Mouse (Mus musculus) layer of hippocampus, postnatal 10 days (tissue): Measurements from ENCODE around the gene Clasrp. TPM values are rescaled to one million over a fixed set of nuclear protein-coding genes. Genes with fewer than 3 reads are reported as not detected.
A peak's percentile ranks its signal among the peaks of the same experiment; 100 is the strongest.

Experiments
- DNase-seq, 2 experiments: peaks; one replicate each; pipeline ENCODE4 v3.0.0; 2021; ENCODE audit warnings: low spot score in 2 of 2
- long read RNA-seq: library from polyadenylated mRNA; stranded (forward); transcript quantifications from one replicate; pipeline ENCODE4 v2.0.0, GENCODE M21; 2023
- total RNA-seq, 2 experiments: library from RNA; stranded (reverse); gene quantifications; 2 replicates each; pipeline ENCODE4 v1.2.3; 2021

Gene Clasrp
- 10 to 100 TPM; 86.8 to 98.8 TPM for total RNA-seq
- long read RNA-seq, partial matches to known transcripts, result 9 of 42 reads
- long read RNA-seq, other reads (novel, unspliced or antisense), result 26 of 42 reads

DNA sequence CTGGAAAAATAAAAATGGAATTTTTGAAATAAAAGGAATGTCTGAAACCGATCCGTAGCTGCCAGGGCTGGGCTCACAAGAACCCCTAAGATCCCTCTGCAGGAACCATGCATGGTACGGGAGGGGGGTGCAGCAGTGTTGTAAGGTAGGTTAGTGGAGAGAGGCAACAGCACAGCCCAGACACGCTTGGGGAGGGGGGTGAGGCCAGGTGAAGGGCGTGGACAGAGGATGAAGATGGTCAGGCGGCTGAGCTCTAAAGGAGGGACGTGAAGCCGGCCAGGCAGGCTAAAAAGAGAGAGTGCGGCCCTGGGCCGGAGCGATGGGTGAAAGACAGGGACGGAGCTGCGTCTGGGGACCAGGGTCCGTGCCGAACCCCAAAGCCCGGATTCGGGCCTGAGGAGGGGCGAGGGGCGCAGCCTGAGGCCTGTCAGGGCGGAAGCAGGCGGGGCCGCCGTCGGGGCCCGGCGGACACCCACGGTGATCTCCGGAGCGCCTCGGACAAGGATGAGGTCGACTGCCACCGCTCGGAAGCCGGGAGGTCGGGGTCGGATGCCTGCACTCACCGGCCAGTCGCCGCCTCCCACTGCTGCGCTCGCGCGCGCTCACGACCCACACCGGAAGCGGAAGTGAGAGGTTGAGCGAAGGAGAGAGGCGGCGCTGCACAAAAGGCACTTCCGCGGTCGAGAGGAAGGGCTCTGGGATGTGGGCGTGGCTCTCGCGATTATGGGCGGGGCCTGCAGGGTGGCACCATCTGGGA, at the start of gene Clasrp:
Gene Clasrp, minus strand, starts transcription at position 638 of the 757 bp plus-strand sequence.
- DNase-seq, result peak; percentile 96

DNA sequence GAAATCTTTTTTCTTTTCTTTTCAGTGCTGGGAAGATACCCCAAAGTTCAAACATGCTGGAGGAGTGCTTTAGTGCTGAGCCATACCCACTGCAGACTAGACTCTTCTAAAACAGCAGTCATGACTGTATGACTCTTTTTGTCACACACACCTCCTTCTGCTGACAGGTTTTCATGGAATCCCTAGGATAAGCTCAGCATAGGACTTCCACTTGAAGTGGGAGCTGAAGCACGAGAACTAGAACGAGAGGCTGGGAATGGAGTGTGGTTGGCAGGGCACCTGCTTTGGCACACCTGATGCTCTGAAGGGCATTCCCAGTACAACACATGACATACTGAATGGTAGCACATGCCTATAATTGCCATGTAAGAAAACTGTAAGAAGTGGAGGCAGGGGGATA, 48.3 kb upstream of the Clasrp start:
- DNase-seq, result no peak

DNA sequence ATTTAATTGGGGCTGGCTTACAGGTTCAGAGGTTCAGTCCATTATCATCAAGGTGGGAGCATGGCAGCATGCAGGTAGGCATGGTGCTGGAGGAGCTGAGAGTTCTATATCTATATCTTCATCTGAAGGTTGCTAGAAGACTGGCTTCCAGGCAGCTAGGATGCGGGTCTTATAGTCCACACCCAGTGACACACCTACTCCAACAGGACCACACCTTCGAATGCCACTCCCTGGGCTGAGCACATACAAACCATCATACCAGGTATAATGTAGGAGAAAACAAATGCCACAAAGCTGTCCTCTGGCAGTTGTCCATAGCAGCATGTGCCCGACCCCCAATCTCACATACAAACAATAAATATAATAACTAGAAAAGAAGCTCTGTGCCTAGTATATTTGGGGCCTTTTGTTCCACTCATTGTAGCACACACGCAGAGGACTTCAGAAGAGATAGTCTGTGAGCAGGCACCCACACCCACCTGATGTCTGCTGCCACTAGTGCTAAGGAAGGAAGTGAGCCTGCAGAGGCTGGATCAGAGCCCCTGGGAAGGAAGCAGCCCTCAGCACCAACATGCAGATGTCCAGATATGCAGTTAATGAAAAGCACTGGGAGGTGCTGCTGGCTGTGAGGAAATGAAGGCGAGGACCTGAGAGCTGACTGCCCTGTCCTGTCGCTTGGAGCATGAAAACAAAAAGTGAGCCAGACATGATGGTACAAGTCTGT, 46.9 kb upstream of the Clasrp start:
- no peak for DNase-seq

DNA sequence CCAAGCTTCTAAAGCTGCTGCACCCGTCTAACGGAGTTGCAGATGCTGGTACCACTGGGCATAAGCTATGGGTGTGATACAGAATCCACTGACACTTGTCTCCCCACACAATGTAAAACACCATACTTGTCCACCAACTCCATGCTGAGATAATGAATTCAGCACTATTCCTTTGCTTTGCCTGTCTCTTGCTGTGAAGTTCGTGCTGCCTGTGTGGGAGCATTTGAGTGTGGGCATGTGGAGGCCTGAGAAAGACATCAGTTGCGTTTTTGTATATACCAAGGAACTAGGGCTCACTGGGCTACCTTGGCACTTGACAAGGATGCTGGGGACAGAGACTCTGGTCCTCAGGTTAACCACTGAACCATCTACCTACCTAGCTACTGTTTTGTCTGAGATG, 36.9 kb upstream of the Clasrp start:
- no peak for DNase-seq

DNA sequence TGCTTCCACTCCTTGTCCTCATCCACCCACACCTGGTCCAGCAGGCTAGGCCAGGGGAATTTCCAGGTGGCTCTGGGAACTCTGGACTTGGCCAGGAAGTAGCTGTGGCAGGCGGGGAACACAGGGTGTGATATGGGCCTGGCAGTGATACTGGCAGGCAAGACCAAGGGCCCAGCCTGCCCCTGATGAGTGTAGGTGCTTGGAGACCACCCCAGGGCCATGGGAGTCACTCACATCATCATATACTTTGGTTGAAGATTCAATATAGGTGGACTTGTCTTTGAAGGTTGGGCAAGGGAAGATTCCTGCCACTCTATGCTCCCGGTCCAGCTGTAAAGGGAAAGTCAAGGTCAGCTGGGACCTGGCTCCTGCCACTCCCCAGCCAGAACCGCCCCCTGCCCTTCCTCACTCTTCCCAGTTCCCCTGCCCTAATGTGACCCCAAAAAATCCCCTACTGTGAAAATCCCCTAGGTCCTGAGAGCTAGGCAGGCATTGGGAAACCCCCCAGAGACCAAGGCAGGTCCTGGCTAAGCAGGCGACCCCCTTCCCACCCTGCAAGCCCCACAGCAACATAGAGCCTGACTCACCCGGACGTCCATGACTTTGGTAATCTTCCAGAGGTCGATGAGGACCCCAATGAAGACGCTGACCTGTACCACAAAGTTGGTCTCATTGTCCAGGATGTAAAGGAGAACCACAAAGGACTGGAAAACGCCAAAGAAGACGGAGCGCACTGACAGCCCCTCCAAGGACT, 31.0 kb upstream of the Clasrp start:
- DNase-seq, result no peak

DNA sequence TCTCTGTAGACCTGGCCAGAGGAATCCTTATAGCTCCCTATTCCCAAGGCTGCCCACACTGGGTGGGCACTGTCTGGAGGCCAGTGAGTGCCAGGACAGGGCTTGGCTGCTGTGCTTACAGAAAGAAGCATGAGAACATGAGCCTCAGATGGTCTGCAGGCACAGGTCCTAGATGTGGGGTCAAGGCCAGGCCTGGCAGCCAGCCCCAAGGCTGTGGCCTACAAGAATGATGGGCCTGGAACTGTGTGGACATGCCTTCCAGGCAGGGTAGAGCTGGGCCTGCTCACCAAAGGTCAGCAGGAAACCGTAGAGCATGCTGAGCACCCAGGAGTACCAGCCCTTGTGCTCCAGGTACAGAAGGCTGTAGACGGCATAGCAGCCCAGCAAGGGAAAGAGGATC, 30.3 kb upstream of the Clasrp start:
- DNase-seq, result no peak

DNA sequence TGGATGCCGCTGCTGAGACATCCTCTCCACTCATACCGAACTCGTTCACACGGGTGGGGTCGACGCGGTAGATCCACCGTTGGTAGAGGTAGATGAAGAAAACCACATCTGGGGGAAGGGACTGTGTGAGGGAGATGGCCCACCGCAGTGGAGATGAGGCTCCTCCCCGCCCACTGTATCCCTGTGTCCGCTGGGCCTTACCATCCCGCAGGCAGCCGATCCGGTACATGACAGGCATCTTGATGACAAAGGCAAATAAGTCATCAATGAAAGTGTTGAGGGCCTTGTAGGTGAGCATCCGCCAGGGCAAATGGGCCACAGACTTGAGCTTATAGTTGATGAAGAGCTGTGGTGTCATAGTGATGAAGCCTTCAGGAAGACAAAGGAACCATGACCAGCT, 29.6 kb upstream of the Clasrp start:
- no peak for DNase-seq

DNA sequence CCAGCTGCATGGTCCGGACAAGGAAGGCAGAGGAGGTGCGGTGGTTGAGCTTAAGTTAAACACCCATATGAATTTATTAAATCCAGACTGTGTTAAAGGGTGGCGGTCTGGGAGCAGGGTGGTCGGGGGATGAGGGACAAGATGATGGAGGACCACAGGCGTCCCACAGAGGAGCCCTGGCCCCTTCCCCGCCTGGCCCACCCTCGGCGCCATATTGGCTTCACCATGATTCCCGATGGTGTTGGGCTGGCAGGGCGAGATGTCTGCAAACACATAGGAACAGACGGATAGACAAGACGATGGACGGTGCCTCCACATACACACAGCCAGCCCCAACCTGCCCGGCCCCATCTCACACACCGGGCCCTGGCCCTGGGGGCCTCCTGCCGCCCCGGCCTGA, 28.9 kb upstream of the Clasrp start:
- no peak for DNase-seq

DNA sequence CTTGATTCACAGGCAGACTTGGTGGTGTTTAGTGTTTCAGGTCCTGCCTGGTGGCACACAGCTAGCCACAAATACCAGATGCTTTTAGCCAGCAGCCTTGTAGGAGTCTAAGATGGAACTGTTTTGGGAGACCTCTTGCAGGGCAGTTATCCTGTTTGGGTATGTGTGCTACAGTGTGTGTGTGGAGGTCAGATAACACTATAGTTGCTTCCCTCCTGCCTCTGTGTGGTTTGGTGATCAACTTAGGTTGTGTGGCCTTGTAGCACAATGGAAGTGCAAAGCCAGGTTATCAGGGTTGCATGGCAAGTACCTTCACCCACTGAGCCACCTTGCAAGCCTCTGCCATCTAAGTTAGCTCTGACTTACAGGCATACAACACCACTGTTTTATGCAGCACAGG, 28.4 kb upstream of the Clasrp start:
- no peak for DNase-seq

DNA sequence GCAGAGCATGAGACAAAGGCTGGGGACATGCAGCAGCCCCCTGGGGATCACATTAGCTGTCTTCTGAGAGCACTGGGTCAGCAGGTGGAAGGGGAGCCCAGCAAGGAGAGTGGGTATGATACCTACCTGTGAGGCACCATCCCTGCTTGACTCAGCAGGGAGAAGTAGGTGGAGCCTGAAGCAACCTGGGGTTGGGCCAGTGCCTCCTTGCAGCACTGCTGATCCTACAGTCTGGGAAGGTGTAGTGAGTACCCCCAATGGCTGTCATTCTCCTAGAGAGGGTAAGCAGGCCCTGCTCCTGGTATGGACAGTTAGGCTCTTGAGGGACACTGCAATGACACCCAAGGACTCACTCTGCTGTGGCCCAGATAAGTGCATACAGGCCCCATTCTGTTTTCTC, 28.0 kb upstream of the Clasrp start:
- no peak for DNase-seq

DNA sequence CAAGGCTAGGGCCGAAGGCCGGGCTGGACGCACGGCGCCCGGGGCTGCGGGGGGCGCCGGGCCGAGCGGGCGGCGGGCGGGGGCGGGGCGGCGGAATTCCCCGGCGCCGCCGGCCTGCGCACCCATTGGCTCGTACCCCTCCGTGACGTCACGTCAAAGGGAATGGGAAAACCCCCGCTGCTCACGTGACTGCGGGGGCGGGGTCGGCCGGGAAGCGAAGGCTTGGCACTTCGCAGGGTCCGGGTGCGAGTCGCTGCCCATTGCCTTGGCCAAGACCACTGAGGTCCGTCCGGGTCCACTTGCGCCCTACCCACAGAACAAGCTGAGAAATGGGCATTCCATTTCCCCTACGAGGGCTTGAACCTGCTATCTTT, 25.1 kb upstream of the Clasrp start, which contains the start of gene Relb:
Gene Relb, minus strand, starts transcription at position 78 of the 374 bp plus-strand sequence.
- DNase-seq, result peak; percentile 93 to 94

DNA sequence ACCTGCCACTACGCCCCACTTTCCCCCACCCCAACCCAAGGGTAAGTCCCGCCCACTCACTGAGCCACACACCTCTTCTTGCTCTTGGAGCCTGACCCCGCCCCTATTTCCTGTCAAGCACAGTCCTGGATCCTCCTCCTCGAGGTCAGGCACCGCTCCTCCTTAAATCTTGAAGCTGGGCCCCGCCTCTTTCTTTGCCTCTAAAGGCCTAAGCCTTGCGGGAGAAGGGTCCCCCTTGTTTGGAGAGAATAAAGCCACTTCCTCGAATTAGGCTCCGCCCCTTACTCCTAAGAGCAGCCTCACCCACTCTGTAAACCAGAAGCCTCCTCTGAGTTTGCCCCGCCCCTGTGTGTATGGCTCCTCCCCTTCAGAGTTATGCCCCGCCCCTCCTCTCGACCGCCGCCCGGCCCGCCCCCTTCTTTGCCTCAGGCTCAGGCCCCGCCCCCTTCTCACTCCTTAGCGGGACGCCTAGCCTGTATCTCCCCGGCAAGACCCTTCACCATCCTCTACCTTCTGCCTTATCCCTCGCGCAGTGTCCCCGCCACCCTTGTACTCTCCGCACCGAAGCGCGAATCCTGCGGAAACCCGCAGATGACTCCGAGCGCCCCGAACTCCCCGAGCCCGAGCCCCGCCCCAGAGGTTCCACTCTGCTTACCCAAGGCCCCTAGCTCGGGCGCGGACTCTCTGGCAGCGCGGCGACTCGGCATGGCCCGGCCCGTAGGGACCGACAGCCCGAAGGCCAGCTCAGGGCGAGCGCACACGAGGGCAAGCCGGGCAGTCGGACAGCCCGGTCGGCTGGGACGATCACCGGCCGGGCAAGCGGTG, 24.5 kb upstream of the Clasrp start:
- DNase-seq, result peak; percentile 90 to 93

DNA sequence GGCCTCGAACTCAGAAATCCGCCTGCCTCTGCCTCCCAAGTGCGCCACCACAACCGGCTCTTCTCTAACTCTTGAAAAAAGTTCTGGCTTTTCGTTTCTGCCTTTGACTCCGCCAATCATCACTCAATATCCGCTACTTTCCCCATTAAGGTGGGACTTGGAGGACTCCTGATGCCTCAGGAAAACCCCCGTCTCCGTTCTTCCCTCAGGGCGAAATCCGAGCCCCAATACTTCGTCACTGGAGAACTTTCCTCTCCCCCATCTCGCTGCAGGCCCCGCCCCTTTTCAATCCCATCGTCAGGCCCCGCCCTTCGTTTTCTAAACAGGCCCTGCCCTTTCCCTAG, 23.9 kb upstream of the Clasrp start:
- no peak for DNase-seq

DNA sequence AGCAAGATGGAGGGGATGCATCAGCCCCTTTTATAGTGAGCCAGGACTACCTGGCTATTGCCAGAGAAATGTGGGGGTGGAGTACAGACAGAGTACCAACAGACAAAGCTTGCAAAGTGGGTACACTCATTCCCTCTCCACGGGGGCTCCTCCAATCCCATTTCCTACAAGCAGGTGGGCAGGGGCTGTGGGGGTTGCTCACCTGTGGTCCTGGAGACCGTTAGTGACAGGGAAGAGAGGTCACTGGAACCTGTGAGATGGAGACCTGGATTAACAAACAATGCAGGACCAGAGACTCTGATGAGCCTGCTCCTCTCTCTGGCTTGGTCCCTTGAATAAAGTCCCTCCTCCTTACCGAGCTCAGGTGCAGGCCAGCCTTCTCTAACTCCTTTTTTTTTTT, 23.4 kb upstream of the Clasrp start:
- no peak for DNase-seq

DNA sequence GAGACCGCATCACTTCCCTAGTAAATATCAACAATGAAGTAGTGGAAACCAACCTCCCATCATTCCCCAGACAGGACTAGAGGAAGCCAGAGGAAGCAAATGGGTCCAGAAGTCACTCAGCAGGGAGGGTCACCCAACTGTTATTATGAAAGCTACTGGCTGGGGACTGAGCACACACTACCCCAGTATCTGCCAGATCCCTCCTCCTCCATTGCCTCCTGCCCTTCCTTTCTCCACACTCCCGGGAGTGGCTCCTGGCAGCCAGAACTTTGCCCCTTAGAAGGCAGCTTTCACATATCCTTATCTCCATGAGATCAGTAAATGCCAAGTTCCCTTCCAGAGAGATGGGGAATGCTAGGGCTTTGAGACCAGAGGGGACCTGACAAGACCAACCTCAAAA, 19.1 kb upstream of the Clasrp start:
- DNase-seq, result no peak

DNA sequence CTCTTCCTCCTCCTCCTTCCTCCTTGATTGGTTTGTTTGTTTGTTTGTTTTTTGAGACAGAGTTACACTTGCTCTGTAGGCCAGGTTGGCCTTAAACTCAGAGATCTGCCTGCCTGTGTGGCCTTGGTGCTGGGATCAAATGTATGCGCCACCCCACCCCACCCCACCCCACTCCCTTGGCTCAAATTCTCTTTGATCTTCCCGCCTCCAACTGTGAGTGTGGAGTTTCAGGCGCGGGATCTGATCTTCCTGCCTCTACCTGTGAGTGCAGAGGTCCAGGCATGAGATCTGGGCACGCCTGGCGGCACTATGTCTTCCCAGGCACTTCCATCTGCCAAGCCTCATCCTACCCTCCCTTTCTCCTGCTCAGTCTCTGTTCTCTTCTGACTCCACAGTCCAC, 18.0 kb upstream of the Clasrp start:
- DNase-seq, result no peak

DNA sequence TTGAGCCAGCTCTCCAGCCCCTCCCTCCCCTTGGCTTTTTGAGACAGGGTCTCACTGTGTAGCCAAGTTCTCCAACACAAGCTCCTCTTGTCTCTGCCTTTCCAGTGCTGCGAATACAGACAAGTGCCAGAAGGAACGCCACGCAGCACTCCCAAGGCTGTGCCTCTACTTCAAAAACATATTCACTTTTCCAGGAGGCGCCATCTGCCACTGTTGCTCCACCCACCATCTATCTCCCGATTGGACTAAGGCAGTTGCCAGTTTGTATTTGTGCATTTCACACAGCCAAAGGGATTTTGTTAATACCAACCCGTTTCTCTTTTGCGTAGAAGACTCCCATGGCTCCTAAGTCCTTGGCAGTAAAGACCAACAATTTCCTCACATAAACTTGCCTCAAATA, 16.5 kb upstream of the Clasrp start:
- peak; percentile 41 to 50 for DNase-seq

DNA sequence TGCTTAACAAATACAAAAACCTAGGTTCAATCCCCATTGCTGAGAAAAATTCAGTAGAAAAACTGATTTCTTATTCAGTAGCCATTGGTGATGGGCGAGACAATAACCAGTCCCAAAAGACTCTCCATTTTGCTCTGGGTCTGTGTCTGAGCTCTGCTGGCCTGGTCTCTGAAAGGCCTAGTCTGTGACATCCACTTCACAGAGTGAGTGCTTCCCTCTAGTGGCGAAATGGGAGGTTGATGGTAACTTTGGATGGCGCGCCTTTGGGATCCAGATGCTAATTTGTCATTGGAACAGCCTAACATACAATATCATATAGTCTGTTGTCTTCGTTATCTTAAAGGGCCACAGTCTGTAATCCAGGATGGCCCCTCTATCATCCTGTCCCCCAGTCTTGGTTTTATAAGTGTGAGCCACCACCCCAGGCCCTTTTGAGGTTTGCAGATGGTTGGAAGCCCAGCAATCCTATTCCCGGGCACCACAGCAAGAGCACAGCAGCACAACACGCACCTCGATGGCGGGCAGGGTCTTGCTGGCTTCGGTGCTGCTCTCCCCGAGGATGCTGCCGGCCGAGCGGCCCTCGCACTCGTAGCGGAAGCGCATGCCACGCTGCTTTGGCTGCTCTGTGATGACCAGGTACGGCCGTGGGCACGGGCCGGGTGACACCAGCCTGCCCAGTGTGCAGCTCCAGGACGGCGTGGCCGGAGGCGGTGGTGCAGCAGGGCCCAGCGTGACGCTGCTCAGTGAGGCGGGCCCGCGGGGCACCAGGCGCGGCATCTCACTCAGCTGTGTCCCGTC, 14.9 kb upstream of the Clasrp start:
- DNase-seq, result peak; percentile 77 to 79

DNA sequence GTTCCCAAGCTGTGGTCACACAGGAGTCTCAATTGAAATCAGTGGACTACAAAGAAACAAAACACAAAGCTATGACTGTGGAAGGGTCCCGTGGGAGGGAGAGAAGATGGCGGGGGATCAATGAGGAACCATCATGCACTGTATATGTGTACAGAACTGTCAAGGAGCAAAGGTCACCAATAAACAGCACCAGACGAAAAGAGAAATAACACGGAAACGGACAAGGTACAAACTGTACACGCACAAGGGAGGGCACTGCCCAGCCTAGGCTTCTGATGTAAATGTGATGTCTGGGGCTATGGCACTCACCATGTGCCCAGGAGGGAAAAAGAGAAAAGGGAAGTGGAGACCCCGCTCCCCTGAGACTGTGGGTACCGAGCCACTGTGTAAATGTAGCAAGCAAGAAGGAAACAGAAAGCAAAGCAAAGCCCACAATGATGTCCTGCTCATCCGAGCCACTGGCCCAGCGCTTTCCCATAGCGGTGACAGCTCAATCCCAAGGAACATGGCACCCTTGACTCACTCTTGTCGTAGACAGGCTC, 10.8 kb upstream of the Clasrp start:
- DNase-seq, result no peak

DNA sequence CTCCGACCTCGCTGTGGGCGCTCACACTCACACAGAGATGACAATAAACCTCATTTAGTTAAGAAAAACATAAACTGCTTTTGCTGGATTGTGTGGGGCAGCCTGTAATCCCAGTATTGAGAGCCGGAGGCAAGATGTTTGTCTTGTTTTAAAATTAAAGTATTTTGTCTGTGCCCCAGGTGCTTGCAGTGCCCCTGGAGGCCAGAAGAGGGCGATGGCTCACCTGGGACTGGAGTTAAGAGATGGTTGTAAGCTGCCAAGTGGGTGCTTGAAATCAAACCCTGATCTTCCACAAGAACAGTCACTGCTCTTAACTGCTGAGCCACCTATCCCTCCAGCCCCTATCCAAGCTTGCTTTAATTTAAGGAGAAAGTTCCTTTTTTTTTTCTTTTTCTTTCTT, 6.7 kb upstream of the Clasrp start:
- DNase-seq, result no peak
